Mouse (Mus musculus) frontal cortex, postnatal 36 days (tissue): ENCODE results near the gene Sstr3.
A peak's percentile ranks its signal among the peaks of the same experiment; 100 is the strongest.

Experiments used
- DNase-seq, 2 experiments: peaks; one replicate each; pipeline ENCODE4 v3.0.0; 2022; ENCODE audit warnings: low spot score in 2 of 2

Sstr3 gene

GRCm38 (mm10) chr15:78530671-78531450 is 13.6 kb downstream of the Sstr3 start, which contains the start of gene C1qtnf6:
Gene C1qtnf6 (minus strand): TSS chr15:78531416.
- no peak for DNase-seq

GRCm38 (mm10) chr15:78530141-78530540 is 14.3 kb downstream of the Sstr3 start:
- DNase-seq, result no peak

GRCm38 (mm10) chr15:78529428-78529990 is 15.0 kb downstream of the Sstr3 start:
- peak; percentile 72 to 73 for DNase-seq

- no peak for DNase-seq
These were observed 15.6 kb downstream of the Sstr3 start for GRCm38 (mm10) chr15:78528726-78529411.

GRCm38 (mm10) chr15:78527973-78528372 is 16.5 kb downstream of the Sstr3 start:
- DNase-seq, result no peak

- no peak for DNase-seq
These were observed 20.3 kb downstream of the Sstr3 start for GRCm38 (mm10) chr15:78524163-78524562.

GRCm38 (mm10) chr15:78521892-78522291 is 22.6 kb downstream of the Sstr3 start:
- DNase-seq, result no peak

GRCm38 (mm10) chr15:78521331-78521730 is 23.2 kb downstream of the Sstr3 start:
- no peak for DNase-seq

- DNase-seq, result no peak
These were observed 24.3 kb downstream of the Sstr3 start for GRCm38 (mm10) chr15:78520112-78520715.

- no peak for DNase-seq
These were observed 26.3 kb downstream of the Sstr3 start for GRCm38 (mm10) chr15:78518221-78518620.

GRCm38 (mm10) chr15:78515759-78516158 is 28.7 kb downstream of the Sstr3 start:
- DNase-seq, result no peak

GRCm38 (mm10) chr15:78514393-78515146 is 29.9 kb downstream of the Sstr3 start:
- DNase-seq, result peak; percentile 76 to 91

- no peak for DNase-seq
These were observed 31.5 kb downstream of the Sstr3 start for GRCm38 (mm10) chr15:78513019-78513418.

- DNase-seq, result no peak
These were observed 32.5 kb downstream of the Sstr3 start for GRCm38 (mm10) chr15:78511951-78512350.

GRCm38 (mm10) chr15:78510736-78511135 is 33.7 kb downstream of the Sstr3 start:
- no peak for DNase-seq

- no peak for DNase-seq
These were observed 34.3 kb downstream of the Sstr3 start for GRCm38 (mm10) chr15:78510121-78510576.

- no peak for DNase-seq
These were observed 35.1 kb downstream of the Sstr3 start for GRCm38 (mm10) chr15:78509297-78509899.

- no peak for DNase-seq
These were observed 36.0 kb downstream of the Sstr3 start for GRCm38 (mm10) chr15:78508443-78508842.

- DNase-seq, result no peak
These were observed 38.9 kb downstream of the Sstr3 start for GRCm38 (mm10) chr15:78505541-78505940.

GRCm38 (mm10) chr15:78504816-78505215 is 39.7 kb downstream of the Sstr3 start:
- no peak for DNase-seq

GRCm38 (mm10) chr15:78504013-78504412 is 40.5 kb downstream of the Sstr3 start:
- DNase-seq, result no peak
